Mouse (Mus musculus): ENCODE data around the gene Vil1.

- TF ChIP-seq CTCF (conservative IDR thresholded peaks at IDR 0.05; ENCODE audit: low read length): no peak
- TF ChIP-seq NANOG (IDR thresholded peaks at IDR 0.05; ENCODE audit: borderline replicate concordance, low read length): no peak
- TF ChIP-seq POU5F1 (IDR thresholded peaks at IDR 0.05; ENCODE audit: borderline replicate concordance, low read length): no peak
Measured at GRCm38 (mm10) chr1:74359952-74360517, 49.1 kb upstream of the Vil1 start.
